Mouse (Mus musculus) cerebellum, adult 9-10 months (tissue): ENCODE measurements at regions not wholly inside any gene's neighbourhood (a gene's known extent, or its start where the extent isn't known, plus 50 kb on each side); places are given as distances from the start of the nearest gene placed in this dataset.

ENCODE experiments used
- DNase-seq: peaks from one replicate; pipeline ENCODE4 v3.0.0; 2022

GRCm38 (mm10) chr2:174532671-174533363, 59.9 kb upstream of the Prelid3b start:
- DNase-seq, result peak; percentile 7

- DNase-seq, result no peak
These were observed 67.8 kb upstream of the Prelid3b start for GRCm38 (mm10) chr2:174540717-174541116.

- no peak for DNase-seq
These were observed 74.3 kb upstream of the Prelid3b start for GRCm38 (mm10) chr2:174547207-174547606.

GRCm38 (mm10) chr2:174547701-174548100, 74.8 kb upstream of the Prelid3b start:
- DNase-seq, result no peak

- DNase-seq, result no peak
These were observed 75.9 kb upstream of the Prelid3b start for GRCm38 (mm10) chr2:174548776-174549175.

GRCm38 (mm10) chr2:174555778-174556177, 82.9 kb upstream of the Prelid3b start:
- no peak for DNase-seq

- DNase-seq, result no peak
These were observed 81.4 kb upstream of the Zfp831 start for GRCm38 (mm10) chr2:174561828-174562429.

- no peak for DNase-seq
These were observed 79.4 kb upstream of the Zfp831 start for GRCm38 (mm10) chr2:174563917-174564316.

- no peak for DNase-seq
These were observed 78.5 kb upstream of the Zfp831 start for GRCm38 (mm10) chr2:174564817-174565216.

- DNase-seq, result no peak
These were observed 77.4 kb upstream of the Zfp831 start for GRCm38 (mm10) chr2:174565891-174566290.

- no peak for DNase-seq
These were observed 76.6 kb upstream of the Zfp831 start for GRCm38 (mm10) chr2:174566752-174567151.

GRCm38 (mm10) chr2:174574804-174575507, 68.4 kb upstream of the Zfp831 start:
- DNase-seq, result no peak

GRCm38 (mm10) chr2:174575546-174575945, 67.8 kb upstream of the Zfp831 start:
- DNase-seq, result no peak

- no peak for DNase-seq
These were observed 62.2 kb upstream of the Zfp831 start for GRCm38 (mm10) chr2:174580906-174581703.

- DNase-seq, result no peak
These were observed 59.1 kb upstream of the Zfp831 start for GRCm38 (mm10) chr2:174584272-174584671.
